Mouse (Mus musculus): Measurements from ENCODE around the gene Cactin. TPM values are rescaled to one million over a fixed set of nuclear protein-coding genes. Genes with fewer than 3 reads are reported as not detected.
A peak's percentile ranks its signal among the peaks of the same experiment; 100 is the strongest.

Gene Cactin
- polyA plus RNA-seq, 2 experiments from 2014 or later: 4.2 to 4.7 TPM

GRCm38 (mm10) chr10:81297845-81298244 is 23.1 kb upstream of the Cactin start:
- peak; percentile 65 for ATAC-seq

DNA sequence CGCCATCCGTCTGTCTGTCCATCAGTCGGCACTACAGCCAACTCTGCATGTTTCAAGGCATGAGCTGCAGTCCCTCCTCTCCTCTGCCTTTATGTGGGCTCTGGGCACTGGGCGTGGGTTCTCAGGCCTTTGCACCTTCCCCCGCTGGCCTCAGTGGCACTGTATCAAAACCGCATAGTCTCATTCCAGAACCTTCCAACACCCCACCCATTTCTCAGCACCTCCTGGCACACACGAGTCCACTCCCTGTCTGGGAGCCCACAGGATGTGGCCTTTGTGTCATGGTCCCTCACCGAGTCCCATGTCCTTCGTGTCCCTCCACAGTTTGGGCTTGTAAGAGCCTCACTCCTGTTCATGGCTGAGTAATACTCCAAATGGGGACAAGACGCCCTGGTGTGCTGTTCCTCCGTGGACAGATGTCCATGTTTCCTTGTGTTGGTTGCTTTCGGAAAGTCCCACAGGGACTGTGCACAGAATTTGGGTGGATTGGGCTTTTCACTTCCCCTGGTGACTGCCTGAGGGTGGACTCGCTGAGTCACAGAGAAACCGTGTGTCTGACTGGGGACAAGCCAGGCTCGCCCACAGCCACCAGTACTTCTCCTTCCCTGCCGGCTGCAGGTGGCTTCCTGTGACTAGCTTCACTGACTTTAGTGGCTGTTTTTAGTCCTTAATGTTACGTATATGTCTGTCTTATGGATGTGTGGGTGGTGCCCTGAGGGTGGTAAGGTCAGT is 22.4 kb upstream of the Cactin start:
- ATAC-seq: peak; percentile 61

DNA sequence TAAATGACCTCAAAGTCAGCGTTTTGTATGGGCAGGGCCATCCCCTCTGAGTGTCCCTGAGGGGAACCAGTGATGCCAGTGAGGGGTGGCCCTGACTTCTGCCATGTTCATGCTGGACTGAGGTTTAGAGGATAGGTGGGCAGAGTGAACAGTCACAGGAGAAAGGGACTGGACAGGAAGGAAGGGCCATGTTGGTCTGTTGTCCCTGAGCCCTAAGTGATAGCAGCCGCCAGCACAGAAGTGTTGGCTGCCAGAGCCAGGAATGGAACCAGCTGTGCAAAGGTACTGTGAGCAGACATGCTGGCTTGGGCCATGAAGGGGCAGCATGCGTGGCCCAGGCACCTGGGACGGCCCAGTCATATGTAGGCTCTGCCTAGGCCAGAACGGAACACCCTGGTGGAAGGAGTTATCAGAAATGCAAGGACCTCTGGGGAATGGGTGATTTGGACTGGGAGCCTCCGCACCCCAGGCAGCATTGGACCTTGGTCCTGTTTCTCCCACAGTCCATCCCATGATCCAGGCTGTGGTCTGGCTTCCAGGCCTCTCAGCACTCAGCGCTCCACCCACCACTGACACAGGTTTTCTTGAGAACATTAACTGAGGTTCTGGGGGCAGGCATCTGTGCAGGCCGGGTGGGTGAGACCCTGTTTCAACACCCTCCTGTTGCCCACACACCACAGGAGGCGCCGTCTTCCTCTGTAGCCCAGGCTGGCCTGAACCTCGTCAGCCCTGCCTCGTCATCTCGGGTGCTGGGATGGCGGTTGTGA is 21.1 kb upstream of the Cactin start:
- ATAC-seq: no peak

DNA sequence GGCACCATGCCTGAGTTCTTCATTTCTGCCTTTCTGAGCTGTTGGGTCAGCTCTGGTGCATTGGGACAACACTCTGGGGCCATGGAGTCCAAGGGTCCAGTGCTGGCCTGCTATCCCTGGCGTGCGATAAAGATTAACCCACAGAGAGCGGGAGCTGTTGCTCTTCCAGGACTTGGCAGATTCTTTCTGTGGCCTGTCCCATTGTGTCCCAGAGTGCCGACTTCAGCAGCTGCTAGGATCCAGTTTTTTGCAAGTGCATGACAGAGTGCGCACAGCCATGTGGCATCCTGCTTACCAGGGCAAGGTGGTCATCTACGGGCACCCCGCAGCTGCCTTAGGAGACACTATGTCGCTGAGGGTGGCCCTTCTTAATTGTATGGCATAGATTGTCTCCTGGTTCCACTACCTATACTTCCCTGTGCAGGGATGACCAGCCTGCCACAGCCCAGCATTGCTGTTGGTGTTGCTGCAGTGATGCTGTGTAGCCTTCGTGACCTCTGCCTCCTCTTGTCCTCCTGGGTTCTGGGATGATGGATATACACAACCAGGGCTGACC is 20.5 kb upstream of the Cactin start:
- no peak for ATAC-seq

DNA sequence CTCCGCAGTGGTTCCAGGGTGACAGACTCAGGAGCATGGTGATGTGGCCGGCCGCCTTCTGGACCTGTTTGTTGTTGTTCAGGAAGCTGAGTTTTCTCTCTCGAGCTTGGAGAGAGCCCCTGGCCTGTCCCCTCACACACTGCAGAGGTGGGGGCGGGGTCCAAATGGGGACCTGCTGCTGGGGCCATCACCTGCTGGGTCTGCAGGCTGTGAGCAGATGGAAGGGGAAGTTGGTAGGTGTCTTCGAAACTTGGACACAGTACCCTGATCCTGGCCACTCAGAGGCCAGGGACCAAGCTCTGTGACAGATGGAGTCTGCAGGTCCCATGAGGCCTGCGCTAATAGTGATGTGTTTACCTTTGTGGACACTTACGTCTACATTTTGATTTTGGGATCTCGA is 19.6 kb upstream of the Cactin start:
- ATAC-seq: no peak

- ATAC-seq: no peak
Observed at GRCm38 (mm10) chr10:81302288-81302687, 18.6 kb upstream of the Cactin start.

GRCm38 (mm10) chr10:81302781-81303218 is 18.1 kb upstream of the Cactin start:
- no peak for ATAC-seq

DNA sequence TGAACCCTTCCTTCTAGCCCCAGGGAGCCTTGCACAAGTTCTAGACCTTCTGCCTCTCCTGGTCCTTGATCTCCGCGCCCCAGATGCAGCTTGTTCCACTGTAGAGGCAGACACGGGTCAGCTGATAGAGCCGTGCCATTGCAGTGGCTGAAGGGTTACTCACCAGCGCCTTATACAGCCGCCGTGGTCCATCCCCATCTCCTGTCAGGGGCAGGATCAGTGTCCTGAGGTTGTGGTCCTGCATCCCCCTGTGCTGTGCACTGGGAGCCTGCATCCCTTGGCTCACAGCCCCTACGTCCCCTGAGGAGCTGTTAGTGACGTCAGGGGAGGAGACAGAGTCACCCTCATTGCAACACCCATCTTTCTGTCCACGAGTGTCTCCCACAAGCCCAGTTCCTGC is 17.6 kb upstream of the Cactin start:
- ATAC-seq: peak; percentile 15

GRCm38 (mm10) chr10:81303761-81304160 is 17.1 kb upstream of the Cactin start:
- peak; percentile 78 for ATAC-seq

DNA sequence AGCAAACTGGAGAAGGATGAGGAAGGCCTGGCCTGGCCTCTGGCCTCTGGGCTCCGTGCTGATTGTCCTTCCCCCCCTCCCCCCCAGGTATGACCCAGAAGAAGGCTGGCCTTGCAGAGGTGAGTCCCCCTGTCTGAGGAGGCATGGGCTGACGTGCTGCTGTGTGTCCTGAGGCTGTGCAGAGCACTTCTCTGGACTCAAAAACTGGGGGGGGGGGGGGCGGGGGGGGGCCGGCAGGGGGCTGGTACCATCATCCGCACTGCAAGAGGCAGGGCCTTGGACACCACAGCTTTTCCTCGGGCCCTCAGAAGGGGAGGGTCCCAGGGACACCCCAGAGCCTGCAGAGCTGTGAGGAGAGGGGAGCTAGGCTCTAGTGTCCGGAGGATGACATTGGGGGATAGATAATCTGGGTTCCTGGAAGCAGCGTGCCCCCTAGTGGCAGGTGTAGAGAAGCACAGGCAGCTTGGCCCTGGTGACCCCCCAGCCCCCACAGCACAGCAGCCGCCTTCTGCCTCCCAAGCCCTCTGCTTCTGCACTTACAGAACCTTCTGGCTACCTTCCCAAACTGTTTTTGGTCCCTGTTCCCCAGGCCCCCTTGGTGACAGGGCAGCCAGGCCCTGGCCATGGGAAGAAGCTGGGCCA is 16.2 kb upstream of the Cactin start:
- peak; percentile 36 for ATAC-seq

DNA sequence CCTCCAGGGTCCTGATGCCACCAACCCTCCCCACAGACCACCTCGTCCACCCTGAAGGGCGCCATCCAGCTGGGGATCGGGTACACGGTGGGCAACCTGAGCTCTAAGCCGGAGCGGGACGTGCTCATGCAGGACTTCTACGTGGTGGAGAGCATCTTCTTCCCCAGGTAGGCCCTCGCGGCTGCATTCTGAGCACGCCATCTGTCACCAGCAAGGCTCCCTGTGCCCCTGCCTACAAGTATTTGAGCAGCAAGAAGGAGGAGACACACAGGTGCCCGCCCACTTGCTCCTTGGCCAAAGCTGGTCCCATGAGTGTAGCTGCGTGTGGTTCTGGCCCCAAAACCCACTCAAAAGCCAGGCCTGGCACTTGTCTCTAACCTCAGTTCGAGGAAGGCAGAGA is 15.2 kb upstream of the Cactin start:
- no peak for ATAC-seq

- no peak for ATAC-seq
Observed at GRCm38 (mm10) chr10:81306173-81306668, 14.7 kb upstream of the Cactin start.

DNA sequence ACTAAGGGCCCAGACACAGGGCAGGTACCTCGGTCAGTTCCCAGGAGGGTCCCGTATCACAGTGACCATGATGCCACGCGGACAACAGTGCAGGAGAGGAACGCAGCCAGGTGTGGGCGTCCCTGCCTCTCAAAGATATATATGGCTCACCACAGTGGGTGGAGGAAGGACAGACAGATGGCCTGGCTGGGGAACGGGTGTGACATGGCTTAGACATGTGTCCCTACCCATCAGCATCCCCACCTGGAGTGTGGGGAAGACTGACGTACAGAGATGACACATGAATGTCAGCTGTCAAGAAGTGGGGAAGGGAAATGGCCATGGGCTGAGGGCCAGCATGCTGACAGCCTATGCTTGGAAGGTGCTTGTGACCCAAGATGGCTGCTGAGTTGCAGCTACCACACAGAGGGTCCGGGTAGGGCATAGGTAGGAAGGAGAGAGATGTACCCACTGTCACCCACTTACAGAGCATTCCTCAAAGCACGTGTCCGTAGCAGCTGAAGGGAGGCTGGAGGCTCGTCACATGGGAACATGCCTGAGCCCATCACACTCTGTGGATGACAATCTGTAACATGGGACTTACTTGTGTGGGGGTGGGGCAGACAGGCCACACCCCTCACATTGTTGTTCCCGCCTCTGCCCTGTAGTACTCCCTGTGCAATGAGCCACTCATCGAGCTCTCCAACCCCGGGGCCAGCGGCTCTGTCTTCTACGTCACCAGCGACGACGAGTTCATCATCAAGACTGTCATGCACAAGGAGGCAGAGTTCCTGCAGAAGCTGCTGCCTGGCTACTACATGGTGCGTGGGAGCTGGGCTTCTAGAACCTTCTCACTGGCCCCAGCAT is 13.8 kb upstream of the Cactin start:
- ATAC-seq: no peak

- ATAC-seq: peak; percentile 92
Observed at GRCm38 (mm10) chr10:81309571-81309970, 11.3 kb upstream of the Cactin start.

DNA sequence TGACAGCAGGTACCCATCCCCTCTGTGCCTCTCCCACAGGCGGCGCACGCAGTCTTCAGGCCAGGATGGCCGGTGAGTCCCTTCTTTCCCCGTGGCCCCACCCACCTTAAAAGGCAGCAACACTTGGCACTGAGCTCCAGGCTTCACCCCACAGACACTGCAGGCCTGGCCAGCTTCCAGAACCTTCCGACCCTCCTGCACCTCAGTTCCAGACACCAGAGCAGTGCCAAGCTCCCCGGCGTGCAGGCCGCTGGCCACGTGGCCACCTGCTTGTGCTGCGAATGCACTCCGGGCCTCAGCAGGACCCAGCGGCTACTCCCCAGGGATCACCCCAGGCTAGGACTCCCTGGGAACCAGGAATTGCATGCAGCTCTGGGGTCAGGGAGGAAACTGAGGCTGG is 7.3 kb upstream of the Cactin start:
- no peak for ATAC-seq

- no peak for ATAC-seq
Observed at GRCm38 (mm10) chr10:81314201-81314600, 6.7 kb upstream of the Cactin start.

- no peak for ATAC-seq
Observed at GRCm38 (mm10) chr10:81315587-81315986, 5.3 kb upstream of the Cactin start.

- ATAC-seq: no peak
Observed at GRCm38 (mm10) chr10:81316338-81317060, 4.4 kb upstream of the Cactin start.

- ATAC-seq: no peak
Observed at GRCm38 (mm10) chr10:81317273-81317672, 3.6 kb upstream of the Cactin start.

DNA sequence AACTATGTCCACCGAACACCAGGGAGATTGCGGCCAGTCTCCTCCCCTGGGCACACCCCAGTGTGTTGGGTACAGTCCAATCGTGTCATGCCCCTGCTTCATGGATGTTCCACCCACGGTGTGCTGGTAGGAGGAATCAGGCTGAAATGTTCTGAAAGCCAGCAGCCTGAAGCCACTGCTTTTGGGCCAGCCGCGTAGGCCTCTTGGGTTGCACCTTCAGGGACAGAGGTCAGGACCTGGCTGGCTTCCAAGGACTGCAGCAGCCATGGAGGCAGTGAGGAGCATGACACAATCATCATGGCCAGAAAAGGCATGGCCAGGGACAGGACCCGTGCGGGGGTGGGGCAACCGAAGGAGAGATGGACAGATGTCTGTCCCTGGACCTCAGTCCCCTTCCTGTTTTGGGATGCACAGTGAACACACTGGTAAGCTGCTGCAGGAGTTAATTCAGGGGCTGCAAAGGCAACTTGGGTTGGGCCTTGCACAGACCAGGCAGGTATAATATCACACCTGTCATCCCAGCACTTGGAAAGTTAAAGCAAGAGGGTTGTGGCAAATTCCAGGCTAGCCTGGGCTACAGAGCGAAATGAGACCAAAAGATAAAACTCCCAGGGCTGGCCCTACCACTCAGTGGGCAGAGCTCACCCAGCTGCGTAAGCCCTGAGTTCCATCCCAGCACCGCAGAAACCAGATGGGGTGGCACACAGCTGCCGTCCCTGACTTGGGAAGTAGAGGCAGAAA is 2.1 kb upstream of the Cactin start:
- no peak for ATAC-seq

GRCm38 (mm10) chr10:81319330-81319699 is 1.6 kb upstream of the Cactin start:
- ATAC-seq: no peak

All from CD4-positive, CD25-positive, alpha-beta regulatory T cell, adult 4 months (primary cell).